Mouse (Mus musculus) bone marrow, adult 2 months (tissue): Measurements from ENCODE around the gene Gm4787.

Experiments
- CTCF ChIP-seq: fragments of 200-500 bp; IDR thresholded peaks from 2 replicates; pipeline ENCODE4 v1.5.1; 2011; ENCODE audit warnings: low read length, control low read depth; ENCODE audit not compliant: control insufficient read depth, insufficient read depth
- POLR2A ChIP-seq: fragments of 200-500 bp; IDR thresholded peaks from 2 replicates; pipeline ENCODE4 v1.6.1; 2011; ENCODE audit warnings: low read depth, mild to moderate bottlenecking, control low read depth, low read length, borderline replicate concordance; ENCODE audit not compliant: control insufficient read depth

DNA sequence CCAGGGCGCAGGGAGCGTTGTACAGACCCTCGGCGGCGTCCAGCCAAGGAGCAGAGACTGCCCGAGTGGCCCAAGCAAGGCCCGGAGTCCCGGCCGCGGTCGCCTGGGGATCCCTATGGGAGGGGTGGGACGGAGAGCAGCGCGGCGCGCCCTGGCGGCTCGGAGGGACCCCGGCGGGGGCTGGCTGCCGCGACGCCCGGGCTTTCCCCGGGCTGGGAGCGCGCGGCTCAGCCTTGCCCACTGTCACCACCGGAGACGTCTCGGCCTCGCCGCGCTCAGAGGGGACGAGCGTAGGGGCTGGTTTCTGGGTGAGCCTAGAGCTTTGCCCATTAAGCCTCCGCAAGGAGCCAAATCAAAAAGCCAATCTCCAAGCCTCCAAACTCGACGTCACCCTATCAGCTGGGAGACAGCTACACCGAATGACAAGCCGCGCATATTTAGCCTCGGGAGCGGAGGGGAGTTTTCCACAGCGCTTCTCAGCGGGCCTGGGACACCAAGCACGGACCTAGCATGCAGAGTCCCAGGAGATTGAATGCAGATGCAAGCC, 46.3 kb downstream of the Gm4787 start, which contains the start of gene Slc8a3:
- TF ChIP-seq POLR2A (no peak), CTCF (no peak)
